Mouse (Mus musculus) intestine, embryonic 14.5 days (tissue): Measurements from ENCODE around the gene Calcoco1. TPM values are rescaled to one million over a fixed set of nuclear protein-coding genes. Genes with fewer than 3 reads are reported as not detected.

ENCODE experiments used
- ATAC-seq: fragments of 200-750 bp; cut with Nextera tagmentation; replicated peaks from 2 replicates; pipeline ENCODE4 v1.8.0; 2017; ENCODE audit warnings: low read depth, moderate number of reproducible peaks, moderate TSS enrichment, moderate library complexity; ENCODE audit not compliant: low FRiP score, low TSS enrichment
- DNase-seq: peaks from one replicate; pipeline ENCODE4 v3.0.0-alpha.2; 2018; ENCODE audit warnings: low spot score
- H3K27ac ChIP-seq: fragments of 300-500 bp; sonication (generic); 2 replicates; pipeline ENCODE4 v1.5.1; 2014; ENCODE audit warnings: low read depth, mild to moderate bottlenecking, control low read depth
- H3K27me3 ChIP-seq: fragments of 300-500 bp; sonication (generic); replicated peaks from 2 replicates; pipeline ENCODE4 v1.6.1; 2014; ENCODE audit warnings: low read length, control low read depth; ENCODE audit not compliant: control insufficient read depth, insufficient read depth
- H3K36me3 ChIP-seq: fragments of 300-500 bp; sonication (generic); 2 replicates; pipeline ENCODE4 v1.6.1; 2014; ENCODE audit warnings: low read length, control low read depth; ENCODE audit not compliant: control insufficient read depth, insufficient read depth
- H3K4me1 ChIP-seq: fragments of 300-500 bp; sonication (generic); replicated peaks from 2 replicates; pipeline ENCODE4 v1.6.1; 2014; ENCODE audit warnings: low read length, control low read depth, mixed read lengths; ENCODE audit not compliant: control insufficient read depth, insufficient read depth
- H3K4me2 ChIP-seq: fragments of 300-500 bp; sonication (generic); 2 replicates; pipeline ENCODE4 v1.6.1; 2014; ENCODE audit warnings: low read length
- H3K4me3 ChIP-seq: fragments of 300-500 bp; sonication (generic); 2 replicates; pipeline ENCODE4 v1.5.1; 2014; ENCODE audit warnings: low read depth, low read length, control low read depth, mixed read lengths
- H3K9ac ChIP-seq: fragments of 300-500 bp; sonication (generic); 2 replicates; pipeline ENCODE4 v1.6.1; 2014; ENCODE audit warnings: mild to moderate bottlenecking, low read length
- H3K9me3 ChIP-seq: fragments of 300-500 bp; sonication (generic); 2 replicates; pipeline ENCODE4 v1.6.1; 2016; ENCODE audit warnings: low read length, control low read depth; ENCODE audit not compliant: control insufficient read depth
- WGBS: fragments of 180-500 bp; shearing (Covaris S2); extraction: QIAGEN DNeasy Blood & Tissue Kit; methylation state at CpG from one replicate; pipeline ENCODE4 v1.1.7; 2014; 5-methylcytosine and 5-hydroxymethylcytosine counted together
- polyA plus RNA-seq: library from polyadenylated mRNA; unstranded; fragments of >200 nt; fragmentation: Nextera tagmentation; extraction: Ambion mirVana; gene quantifications from 2 replicates; pipeline ENCODE4 v1.2.1, GENCODE M21; 2014

Gene Calcoco1
- polyA plus RNA-seq, 1 experiment from 2014 or later, result 30.6 TPM

DNA sequence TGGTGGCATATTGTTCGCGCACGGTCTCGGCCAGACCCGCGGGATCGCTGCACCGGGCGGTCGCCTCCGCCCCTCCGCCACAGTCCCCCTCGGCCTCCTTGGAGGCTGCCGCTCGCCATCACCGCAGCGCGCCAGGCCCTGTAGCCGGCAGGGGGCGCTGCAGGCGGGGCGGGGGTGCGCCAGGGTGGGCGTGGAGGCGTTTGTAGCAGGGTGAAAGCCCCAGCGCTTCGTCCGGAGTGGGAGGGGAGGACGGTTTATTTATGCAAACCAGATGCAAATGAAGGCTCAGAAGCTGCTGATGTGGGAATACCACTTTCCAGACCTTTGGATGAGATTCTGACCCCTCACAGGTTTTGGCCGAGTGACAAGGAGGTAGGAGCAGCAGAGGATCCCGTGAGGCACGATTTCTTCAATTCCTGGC lies 29.0 kb downstream of the Calcoco1 start:
- peak overlapping the region; percentile 86 for H3K4me2 ChIP-seq
- peak overlapping the region; percentile 29 for H3K9ac ChIP-seq
- peaks cover 76% of the 10 kb centered on the region for H3K27me3 ChIP-seq
- under 1% methylated on average over 32 of the region's 32 CpGs for WGBS
- H3K9me3 ChIP-seq, result no peaks in the 10 kb centered on the region
- DNase-seq (peak; percentile 86), ATAC-seq (peak; percentile 61)
- H3K4me1 ChIP-seq, result peaks cover 8% of the 10 kb centered on the region
- no peaks in the 10 kb centered on the region for H3K36me3 ChIP-seq
- no peak overlapping the region for H3K27ac ChIP-seq
- H3K4me3 ChIP-seq, result peak overlapping the region; percentile 46

GRCm38 (mm10) chr15:102692321-102692804 lies 29.6 kb downstream of the Calcoco1 start:
- no peaks in the 10 kb centered on the region for H3K36me3 ChIP-seq
- H3K4me2 ChIP-seq, result peak overlapping the region; percentile 86
- H3K27me3 ChIP-seq, result peaks cover 70% of the 10 kb centered on the region
- H3K4me3 ChIP-seq, result peak overlapping the region; percentile 46
- peak overlapping the region; percentile 29 for H3K9ac ChIP-seq
- H3K27ac ChIP-seq, result no peak overlapping the region
- WGBS, result 3% methylated on average over 26 of the region's 26 CpGs
- peak; percentile 40; the same call in 1 of the 2 replicates for ATAC-seq
- peaks cover 8% of the 10 kb centered on the region for H3K4me1 ChIP-seq
- peak; percentile 68 for DNase-seq
- H3K9me3 ChIP-seq, result no peaks in the 10 kb centered on the region

GRCm38 (mm10) chr15:102685791-102686190 lies 36.2 kb downstream of the Calcoco1 start:
- 23% methylated on average over 4 of the region's 4 CpGs for WGBS
- no peaks in the 10 kb centered on the region for H3K36me3 ChIP-seq
- no peak overlapping the region for H3K27ac ChIP-seq
- DNase-seq (no peak), ATAC-seq (no peak)
- no peak overlapping the region for H3K9ac ChIP-seq
- no peaks in the 10 kb centered on the region for H3K9me3 ChIP-seq
- no peak overlapping the region for H3K4me3 ChIP-seq
- no peaks in the 10 kb centered on the region for H3K4me1 ChIP-seq
- H3K27me3 ChIP-seq, result peaks cover 8% of the 10 kb centered on the region; the same call in 1 of the 2 replicates
- H3K4me2 ChIP-seq, result no peak overlapping the region

DNA sequence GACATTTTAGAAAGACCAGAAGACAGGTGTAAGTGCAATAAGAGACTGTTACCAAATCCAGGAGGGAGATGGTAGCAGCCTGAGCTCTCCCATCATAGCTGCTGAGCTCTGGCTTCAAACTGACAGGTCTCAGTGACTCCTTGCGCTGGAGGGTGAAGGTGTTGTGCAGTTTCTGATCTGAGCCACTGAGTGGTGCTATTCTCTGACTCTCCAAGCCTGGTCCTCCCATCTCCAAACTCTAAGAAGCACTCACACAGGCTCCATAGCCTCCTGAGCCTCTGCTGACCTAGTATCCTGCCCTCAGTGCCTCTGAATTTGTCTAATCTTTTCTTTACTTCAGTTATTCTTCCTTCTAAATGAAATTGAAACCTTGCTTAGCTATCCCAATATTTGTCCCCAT lies 38.3 kb downstream of the Calcoco1 start:
- Histone ChIP-seq H3K27ac (no peak overlapping the region), H3K36me3 (no peaks in the 10 kb centered on the region), H3K9me3 (no peaks in the 10 kb centered on the region), H3K4me2 (no peak overlapping the region), H3K9ac (no peak overlapping the region), H3K4me1 (no peaks in the 10 kb centered on the region), H3K4me3 (no peak overlapping the region), H3K27me3 (no peaks in the 10 kb centered on the region)
- no peak for ATAC-seq
- no peak for DNase-seq
- 15% methylated on average over 1 of the region's 1 CpGs for WGBS

- Histone ChIP-seq H3K27me3 (no peaks in the 10 kb centered on the region), H3K4me3 (no peak overlapping the region), H3K27ac (no peak overlapping the region), H3K4me2 (no peak overlapping the region), H3K9ac (no peak overlapping the region), H3K4me1 (peaks cover 16% of the 10 kb centered on the region), H3K9me3 (no peaks in the 10 kb centered on the region), H3K36me3 (no peaks in the 10 kb centered on the region)
- ATAC-seq (no peak), DNase-seq (no peak)
- WGBS, result 90% methylated on average over 2 of the region's 2 CpGs
Measured at GRCm38 (mm10) chr15:102676345-102676744, 45.6 kb downstream of the Calcoco1 start.

- Histone ChIP-seq H3K27me3 (no peaks in the 10 kb centered on the region), H3K4me2 (peak overlapping the region; percentile 76), H3K9ac (no peak overlapping the region), H3K27ac (peak overlapping the region; percentile 100), H3K4me3 (peak overlapping the region; percentile 42; the same call in 1 of the 2 replicates), H3K4me1 (peaks cover 28% of the 10 kb centered on the region), H3K9me3 (no peaks in the 10 kb centered on the region), H3K36me3 (peaks cover 11% of the 10 kb centered on the region; the same call in 1 of the 2 replicates)
- DNase-seq, result peak; percentile 75
- WGBS, result 3% methylated on average over 10 of the region's 10 CpGs
- ATAC-seq, result peak; percentile 20
Measured at GRCm38 (mm10) chr15:102673548-102673947, 48.4 kb downstream of the Calcoco1 start.

DNA sequence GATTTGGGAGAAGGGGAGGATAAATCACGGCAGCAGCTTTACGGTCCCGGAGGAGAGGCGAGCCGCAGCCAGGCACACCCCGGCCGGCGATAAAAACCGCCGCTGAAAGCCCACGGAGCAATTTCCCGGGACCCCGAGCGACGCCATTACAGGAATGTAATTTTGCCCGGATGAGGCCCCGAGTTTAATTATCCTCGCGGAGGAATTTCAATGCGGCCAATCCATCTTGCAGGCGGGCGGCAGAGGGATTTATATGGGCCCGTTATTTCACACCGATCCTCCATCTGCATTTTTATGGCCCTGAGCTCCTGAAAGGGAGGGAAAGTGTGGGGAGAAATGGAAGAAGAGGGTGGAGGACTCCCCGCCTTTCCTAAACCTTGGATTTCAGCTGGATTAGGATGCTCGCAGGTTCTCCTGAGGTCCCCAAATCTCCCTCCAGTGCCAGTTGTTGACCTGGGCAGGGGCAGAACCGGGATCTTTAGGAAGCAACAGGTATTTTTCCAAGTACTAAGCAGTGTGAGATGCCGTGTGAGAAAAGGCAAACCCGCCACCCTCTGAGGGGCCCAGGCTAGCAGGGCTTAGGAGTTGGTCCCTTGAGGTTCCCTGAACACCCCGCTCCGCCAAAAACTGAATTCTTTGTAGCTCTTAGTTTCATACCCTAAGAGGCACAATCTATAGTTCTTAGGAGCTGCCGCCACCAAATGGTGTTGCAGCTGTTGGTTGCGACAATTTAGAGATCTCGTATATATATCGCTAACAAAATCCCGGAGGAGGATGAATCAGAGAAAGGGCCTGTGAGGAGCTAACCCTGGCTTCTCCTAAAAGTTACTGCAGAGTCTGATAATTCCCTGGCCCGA lies 49.5 kb downstream of the Calcoco1 start, which contains the start of gene Atp5g2:
Gene Atp5g2 (minus strand): TSS at position 138 of the 857 bp plus-strand sequence.
- H3K4me3 ChIP-seq, result peak within 1 kb of the TSS; percentile 42
- H3K27ac ChIP-seq, result peak within 1 kb of the TSS; percentile 100
- peak within 1 kb of the TSS; percentile 76 for H3K4me2 ChIP-seq
- H3K27me3 ChIP-seq, result no peaks in the 10 kb centered on the region
- 3% methylated on average over 37 of the region's 37 CpGs for whole genome bisulfite sequencing
- H3K36me3 ChIP-seq, result peaks cover 22% of the 10 kb centered on the region
- ATAC-seq (no peak), DNase-seq (peak; percentile 83)
- H3K4me1 ChIP-seq, result peaks cover 28% of the 10 kb centered on the region
- H3K9ac ChIP-seq, result peak within 1 kb of the TSS; percentile 85
- no peaks in the 10 kb centered on the region for H3K9me3 ChIP-seq

GRCm38 (mm10) chr15:102671721-102672214 lies 50.2 kb downstream of the Calcoco1 start:
- peak overlapping the region; percentile 100 for H3K27ac ChIP-seq
- H3K9ac ChIP-seq, result peak overlapping the region; percentile 85
- peaks cover 28% of the 10 kb centered on the region for H3K4me1 ChIP-seq
- no peaks in the 10 kb centered on the region for H3K27me3 ChIP-seq
- peak; percentile 69 for ATAC-seq
- peak overlapping the region; percentile 76 for H3K4me2 ChIP-seq
- peaks cover 28% of the 10 kb centered on the region for H3K36me3 ChIP-seq
- H3K4me3 ChIP-seq, result peak overlapping the region; percentile 42
- DNase-seq, result peak; percentile 91
- WGBS, result 1% methylated on average over 34 of the region's 34 CpGs
- H3K9me3 ChIP-seq, result no peaks in the 10 kb centered on the region
